Mouse (Mus musculus) liver, embryonic 12.5 days (tissue): ENCODE results near the gene Bhlhe23. TPM values are rescaled to one million over a fixed set of nuclear protein-coding genes. Genes with fewer than 3 reads are reported as not detected.
A peak's percentile ranks its signal among the peaks of the same experiment; 100 is the strongest.

Experiments used
- ATAC-seq: fragments of 200-750 bp; cut with Nextera tagmentation; 2 replicates; pipeline ENCODE4 v1.8.0; 2017; ENCODE audit warnings: moderate number of reproducible peaks, mild to moderate bottlenecking, moderate library complexity
- H3K27ac ChIP-seq: fragments of 300-500 bp; sonication (generic); 2 replicates; pipeline ENCODE4 v1.5.1; 2016; ENCODE audit warnings: mild to moderate bottlenecking
- H3K27me3 ChIP-seq: fragments of 300-500 bp; sonication (generic); replicated peaks from 2 replicates; pipeline ENCODE4 v1.6.1; 2016; ENCODE audit warnings: mild to moderate bottlenecking, moderate library complexity
- H3K36me3 ChIP-seq: fragments of 300-500 bp; sonication (generic); 2 replicates; pipeline ENCODE4 v1.6.1; 2016; ENCODE audit warnings: mild to moderate bottlenecking, moderate library complexity
- H3K4me1 ChIP-seq: fragments of 300-500 bp; sonication (generic); 2 replicates; pipeline ENCODE4 v1.6.1; 2016
- H3K4me2 ChIP-seq: fragments of 300-500 bp; sonication (generic); 2 replicates; pipeline ENCODE4 v1.6.1; 2016; ENCODE audit warnings: mild to moderate bottlenecking, moderate library complexity
- H3K4me3 ChIP-seq: fragments of 300-500 bp; sonication (generic); 2 replicates; pipeline ENCODE4 v1.5.1; 2016; ENCODE audit warnings: mild to moderate bottlenecking, moderate library complexity
- H3K9ac ChIP-seq: fragments of 300-500 bp; sonication (generic); 2 replicates; pipeline ENCODE4 v1.6.1; 2016; ENCODE audit warnings: mild to moderate bottlenecking, moderate library complexity
- H3K9me3 ChIP-seq: fragments of 300-500 bp; sonication (generic); replicated peaks from 2 replicates; pipeline ENCODE4 v1.6.1; 2016; ENCODE audit warnings: mild to moderate bottlenecking, moderate library complexity
- WGBS: fragments of 180-500 bp; shearing (Covaris S2); methylation state at CpG from one replicate; pipeline ENCODE4 v1.1.7; 2016; ENCODE audit not compliant: insufficient replicate concordance; 5-methylcytosine and 5-hydroxymethylcytosine counted together
- polyA plus RNA-seq: library from polyadenylated mRNA; unstranded; fragments of >200 nt; fragmentation: Nextera tagmentation; extraction: Ambion mirVana; gene quantifications from 2 replicates; pipeline ENCODE4 v1.2.1, GENCODE M21; 2016

Gene Bhlhe23
- polyA plus RNA-seq, 1 experiment from 2014 or later, result not detected

- Histone ChIP-seq H3K27me3 (peaks cover 20% of the 10 kb centered on the region; the same call in 1 of the 2 replicates), H3K9ac (no peak overlapping the region), H3K4me1 (no peaks in the 10 kb centered on the region), H3K4me2 (no peak overlapping the region), H3K36me3 (no peaks in the 10 kb centered on the region), H3K9me3 (no peaks in the 10 kb centered on the region), H3K27ac (no peak overlapping the region), H3K4me3 (no peak overlapping the region)
- ATAC-seq, result no peak
- 67% methylated on average over 11 of the region's 11 CpGs for WGBS
Measured at GRCm38 (mm10) chr2:180764986-180765385, 11.7 kb downstream of the Bhlhe23 start.

- Histone ChIP-seq H3K4me1 (no peaks in the 10 kb centered on the region), H3K4me3 (no peak overlapping the region), H3K27ac (no peak overlapping the region), H3K27me3 (peaks cover 35% of the 10 kb centered on the region), H3K9ac (no peak overlapping the region), H3K9me3 (no peaks in the 10 kb centered on the region), H3K4me2 (no peak overlapping the region), H3K36me3 (no peaks in the 10 kb centered on the region)
- WGBS, result 55% methylated on average over 15 of the region's 15 CpGs
- ATAC-seq, result no peak
Measured at GRCm38 (mm10) chr2:180758513-180759263, 18.0 kb downstream of the Bhlhe23 start.

DNA sequence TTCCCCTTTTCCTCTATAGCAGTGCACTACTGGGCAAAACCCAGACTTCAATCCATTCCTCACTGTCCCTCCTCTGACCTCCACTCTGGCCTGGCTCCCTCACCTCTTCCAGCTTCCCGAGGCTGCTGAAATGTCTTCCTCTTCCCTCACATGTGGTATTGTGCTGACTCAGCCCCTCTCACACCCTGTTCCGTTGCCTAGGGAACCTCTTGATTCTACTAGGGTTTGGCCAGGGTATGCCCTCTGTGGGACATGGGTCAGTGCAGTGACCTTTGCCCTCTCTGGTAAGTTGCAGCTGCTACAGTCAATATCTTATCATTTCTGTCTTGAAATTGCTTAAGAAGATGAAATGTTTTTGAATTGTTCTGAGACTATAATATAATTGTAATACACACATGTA is 19.9 kb downstream of the Bhlhe23 start:
- H3K27me3 ChIP-seq, result peaks cover 35% of the 10 kb centered on the region
- H3K4me2 ChIP-seq, result no peak overlapping the region
- H3K9ac ChIP-seq, result no peak overlapping the region
- 18% methylated on average over 2 of the region's 2 CpGs for WGBS
- H3K4me1 ChIP-seq, result no peaks in the 10 kb centered on the region
- ATAC-seq, result no peak
- no peak overlapping the region for H3K27ac ChIP-seq
- H3K36me3 ChIP-seq, result no peaks in the 10 kb centered on the region
- no peaks in the 10 kb centered on the region for H3K9me3 ChIP-seq
- H3K4me3 ChIP-seq, result no peak overlapping the region

GRCm38 (mm10) chr2:180755896-180756295 is 20.8 kb downstream of the Bhlhe23 start:
- H3K27ac ChIP-seq, result no peak overlapping the region
- H3K27me3 ChIP-seq, result peaks cover 29% of the 10 kb centered on the region
- no peaks in the 10 kb centered on the region for H3K36me3 ChIP-seq
- no peak for ATAC-seq
- no peaks in the 10 kb centered on the region for H3K4me1 ChIP-seq
- no peak overlapping the region for H3K9ac ChIP-seq
- no peak overlapping the region for H3K4me2 ChIP-seq
- WGBS, result 2% methylated on average over 8 of the region's 8 CpGs
- H3K9me3 ChIP-seq, result no peaks in the 10 kb centered on the region
- H3K4me3 ChIP-seq, result no peak overlapping the region

GRCm38 (mm10) chr2:180754976-180755688 is 21.6 kb downstream of the Bhlhe23 start:
- H3K4me1 ChIP-seq, result no peaks in the 10 kb centered on the region
- no peak overlapping the region for H3K4me2 ChIP-seq
- peaks cover 29% of the 10 kb centered on the region for H3K27me3 ChIP-seq
- no peak overlapping the region for H3K9ac ChIP-seq
- no peak for ATAC-seq
- no peak overlapping the region for H3K27ac ChIP-seq
- no peaks in the 10 kb centered on the region for H3K9me3 ChIP-seq
- no peak overlapping the region for H3K4me3 ChIP-seq
- 59% methylated on average over 5 of the region's 5 CpGs for WGBS
- no peaks in the 10 kb centered on the region for H3K36me3 ChIP-seq

- H3K4me1 ChIP-seq, result no peaks in the 10 kb centered on the region
- H3K27me3 ChIP-seq, result peaks cover 18% of the 10 kb centered on the region; the same call in 1 of the 2 replicates
- 43% methylated on average over 5 of the region's 5 CpGs for WGBS
- H3K27ac ChIP-seq, result no peak overlapping the region
- ATAC-seq, result no peak
- no peak overlapping the region for H3K4me2 ChIP-seq
- H3K9ac ChIP-seq, result no peak overlapping the region
- H3K9me3 ChIP-seq, result no peaks in the 10 kb centered on the region
- no peaks in the 10 kb centered on the region for H3K36me3 ChIP-seq
- H3K4me3 ChIP-seq, result no peak overlapping the region
Measured at GRCm38 (mm10) chr2:180748904-180749303, 27.8 kb downstream of the Bhlhe23 start.

DNA sequence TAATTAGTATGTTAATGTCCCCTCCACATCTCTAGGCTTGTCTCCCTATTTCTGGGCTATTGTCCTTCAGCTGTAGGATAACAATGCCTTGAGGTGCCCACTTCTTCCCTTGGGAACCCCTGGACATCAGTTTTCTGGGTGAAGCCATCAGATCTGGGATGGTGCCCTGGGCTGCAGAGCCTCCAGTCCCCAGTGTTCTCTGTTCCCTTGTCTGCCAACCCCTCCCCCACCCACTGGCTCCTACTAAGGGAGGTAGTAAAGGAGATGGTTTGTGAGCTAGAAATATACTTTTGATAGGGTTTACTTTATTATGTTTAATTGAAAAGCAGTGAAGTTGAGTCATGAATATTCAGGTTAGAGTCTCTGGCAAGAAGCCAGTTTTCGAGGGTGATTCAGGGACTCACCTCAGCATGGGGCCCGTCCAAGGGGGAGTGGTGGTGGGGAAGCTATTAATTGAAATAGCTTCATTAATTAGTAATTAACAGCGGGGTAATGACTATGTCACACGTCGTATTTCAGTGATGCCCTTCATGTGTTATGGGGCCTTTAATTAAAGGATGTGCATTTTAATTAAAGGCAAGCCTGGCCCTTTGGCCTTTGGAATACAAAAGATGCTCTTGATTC is 30.0 kb downstream of the Bhlhe23 start:
- 31% methylated on average over 5 of the region's 5 CpGs for WGBS

DNA sequence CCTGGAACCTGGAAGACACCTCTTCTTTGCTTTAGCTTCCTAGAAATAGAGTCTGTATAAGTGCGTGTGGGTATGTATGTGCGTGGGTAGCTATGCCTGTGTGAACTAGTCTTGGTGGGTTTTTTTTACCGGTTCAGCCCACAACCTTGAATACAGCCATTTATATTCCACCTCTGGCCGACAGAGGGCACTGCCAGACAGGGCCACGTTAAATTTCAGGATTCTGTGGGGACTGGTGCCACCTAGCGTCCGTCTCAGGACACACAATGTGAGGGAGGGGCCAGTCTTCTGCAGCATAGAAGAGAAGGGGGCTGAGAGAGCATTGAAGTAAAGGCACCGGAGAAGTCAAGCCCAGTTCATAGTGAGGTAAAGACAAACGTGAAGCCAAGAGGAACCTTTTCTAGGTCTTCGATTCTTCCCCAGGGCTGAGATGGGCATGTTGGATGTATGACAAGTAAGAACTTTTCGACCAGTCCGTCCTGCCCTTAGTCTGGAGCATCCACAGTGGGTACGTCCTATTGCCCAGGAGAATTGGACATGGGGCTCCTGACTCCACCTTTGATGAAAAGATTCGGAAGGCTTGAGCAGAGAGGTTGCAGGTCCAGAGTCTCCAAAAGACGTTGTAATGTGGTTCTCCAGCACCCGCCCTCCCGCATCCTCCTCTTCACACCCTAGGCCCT is 31.3 kb downstream of the Bhlhe23 start:
- no peak overlapping the region for H3K4me3 ChIP-seq
- 29% methylated on average over 17 of the region's 17 CpGs for WGBS
- H3K9me3 ChIP-seq, result no peaks in the 10 kb centered on the region
- H3K27ac ChIP-seq, result no peak overlapping the region
- H3K4me2 ChIP-seq, result no peak overlapping the region
- H3K27me3 ChIP-seq, result peaks cover 17% of the 10 kb centered on the region; the same call in 1 of the 2 replicates
- ATAC-seq, result peak; percentile 60
- no peaks in the 10 kb centered on the region for H3K36me3 ChIP-seq
- no peaks in the 10 kb centered on the region for H3K4me1 ChIP-seq
- H3K9ac ChIP-seq, result no peak overlapping the region

More for the DNA sequence above, 30.0 kb downstream of the Bhlhe23 start:
- no peaks in the 10 kb centered on the region for H3K36me3 ChIP-seq
- no peak overlapping the region for H3K9ac ChIP-seq
- H3K4me3 ChIP-seq, result no peak overlapping the region
- H3K27me3 ChIP-seq, result peaks cover 17% of the 10 kb centered on the region; the same call in 1 of the 2 replicates
- no peak overlapping the region for H3K27ac ChIP-seq
- no peak for ATAC-seq
- no peaks in the 10 kb centered on the region for H3K4me1 ChIP-seq
- no peaks in the 10 kb centered on the region for H3K9me3 ChIP-seq
- H3K4me2 ChIP-seq, result no peak overlapping the region

- 88% methylated on average over 2 of the region's 2 CpGs for WGBS
- Histone ChIP-seq H3K9ac (no peak overlapping the region), H3K4me1 (no peaks in the 10 kb centered on the region)
Measured at GRCm38 (mm10) chr2:180743321-180743720, 33.4 kb downstream of the Bhlhe23 start.

GRCm38 (mm10) chr2:180742820-180743219 is 33.9 kb downstream of the Bhlhe23 start:
- no peak overlapping the region for H3K27ac ChIP-seq
- H3K4me3 ChIP-seq, result no peak overlapping the region
- no peak overlapping the region for H3K4me2 ChIP-seq
- H3K9ac ChIP-seq, result no peak overlapping the region
- WGBS, result 77% methylated on average over 6 of the region's 6 CpGs
- no peaks in the 10 kb centered on the region for H3K9me3 ChIP-seq
- H3K36me3 ChIP-seq, result no peaks in the 10 kb centered on the region
- ATAC-seq, result no peak
- H3K4me1 ChIP-seq, result no peaks in the 10 kb centered on the region
- peaks cover 12% of the 10 kb centered on the region; the same call in 1 of the 2 replicates for H3K27me3 ChIP-seq

More at GRCm38 (mm10) chr2:180743321-180743720, 33.4 kb downstream of the Bhlhe23 start:
- peaks cover 13% of the 10 kb centered on the region; the same call in 1 of the 2 replicates for H3K27me3 ChIP-seq
- no peak overlapping the region for H3K4me2 ChIP-seq
- H3K9me3 ChIP-seq, result no peaks in the 10 kb centered on the region
- H3K36me3 ChIP-seq, result no peaks in the 10 kb centered on the region
- H3K27ac ChIP-seq, result no peak overlapping the region
- no peak for ATAC-seq
- no peak overlapping the region for H3K4me3 ChIP-seq

- no peak overlapping the region for H3K4me2 ChIP-seq
- H3K4me1 ChIP-seq, result no peaks in the 10 kb centered on the region
- H3K27me3 ChIP-seq, result peaks cover 2% of the 10 kb centered on the region; the same call in 1 of the 2 replicates
- no peaks in the 10 kb centered on the region for H3K9me3 ChIP-seq
- no peak overlapping the region for H3K4me3 ChIP-seq
- H3K27ac ChIP-seq, result no peak overlapping the region
- no peak for ATAC-seq
- no peaks in the 10 kb centered on the region for H3K36me3 ChIP-seq
- 48% methylated on average over 7 of the region's 7 CpGs for WGBS
- no peak overlapping the region for H3K9ac ChIP-seq
Measured at GRCm38 (mm10) chr2:180741421-180741820, 35.3 kb downstream of the Bhlhe23 start.
